Mouse (Mus musculus) adrenal gland, postnatal 25 days (tissue): Measurements from ENCODE around the gene Kdm4b. TPM values are rescaled to one million over a fixed set of nuclear protein-coding genes. Genes with fewer than 3 reads are reported as not detected.

Source experiments
- DNase-seq: peaks from one replicate; pipeline ENCODE4 v3.0.0; 2021; ENCODE audit warnings: mixed read lengths
- total RNA-seq: library from RNA; stranded (reverse); gene quantifications from 2 replicates; pipeline ENCODE4 v1.2.3, GENCODE M21; 2021

Gene Kdm4b
- total RNA-seq, 1 experiment from 2014 or later: 52.4 TPM

- DNase-seq: no peak
Measured at GRCm38 (mm10) chr17:56298238-56298637, 27.6 kb upstream of the Kdm4b start.

- DNase-seq: no peak
Measured at GRCm38 (mm10) chr17:56300186-56300585, 25.7 kb upstream of the Kdm4b start, which contains the start of gene Arrdc5. TSS of gene Arrdc5 (minus strand) at chr17:56300286.

GRCm38 (mm10) chr17:56302363-56302996, 23.4 kb upstream of the Kdm4b start:
- peak; percentile 56 for DNase-seq

GRCm38 (mm10) chr17:56303160-56303846, 22.6 kb upstream of the Kdm4b start, which contains the start of gene Uhrf1:
TSS of gene Uhrf1 (plus strand) at chr17:56303321.
- DNase-seq: peak; percentile 88

DNA sequence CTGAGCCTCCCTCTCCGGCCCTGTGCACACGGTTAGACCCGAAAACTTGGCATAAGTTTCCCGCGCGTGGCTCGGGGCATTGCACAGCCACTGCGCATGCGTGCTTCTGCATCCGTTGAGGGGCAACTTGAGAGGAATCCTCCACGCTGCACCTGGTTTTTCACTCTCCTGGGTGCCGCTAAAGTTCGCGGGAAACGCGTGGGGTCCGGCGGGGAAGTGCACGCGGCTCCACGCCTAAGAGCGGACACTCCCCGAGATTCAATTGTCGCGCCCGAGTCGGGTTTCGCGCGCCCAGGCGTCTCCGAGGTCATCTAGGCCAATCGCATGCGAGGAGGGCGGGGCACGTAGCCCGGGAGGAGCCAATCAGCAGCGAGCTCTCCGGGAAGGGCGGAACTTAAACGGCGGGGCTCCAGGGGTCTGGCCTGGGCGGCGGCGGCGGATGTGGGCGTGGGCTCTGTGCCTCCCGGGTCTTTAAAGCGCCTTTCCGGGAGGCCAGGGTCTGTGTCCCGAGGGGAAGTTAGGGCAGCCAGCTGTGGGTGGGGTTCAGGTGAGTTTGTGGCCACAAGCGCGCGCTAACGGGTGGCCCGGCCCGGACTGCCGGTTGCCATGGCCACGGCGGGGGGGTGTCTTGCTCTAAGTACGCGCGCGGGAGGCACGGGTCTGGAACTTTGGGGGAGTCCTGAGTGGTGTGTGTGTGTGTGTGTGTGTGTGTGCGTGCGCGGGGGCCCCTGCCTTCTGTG, 21.8 kb upstream of the Kdm4b start:
- DNase-seq: peak; percentile 97

GRCm38 (mm10) chr17:56304718-56305117, 21.1 kb upstream of the Kdm4b start:
- no peak for DNase-seq

- DNase-seq: no peak
Measured at GRCm38 (mm10) chr17:56305156-56305555, 20.7 kb upstream of the Kdm4b start.

- no peak for DNase-seq
Measured at GRCm38 (mm10) chr17:56305826-56306225, 20.0 kb upstream of the Kdm4b start.

GRCm38 (mm10) chr17:56308088-56308487, 17.8 kb upstream of the Kdm4b start:
- DNase-seq: no peak

DNA sequence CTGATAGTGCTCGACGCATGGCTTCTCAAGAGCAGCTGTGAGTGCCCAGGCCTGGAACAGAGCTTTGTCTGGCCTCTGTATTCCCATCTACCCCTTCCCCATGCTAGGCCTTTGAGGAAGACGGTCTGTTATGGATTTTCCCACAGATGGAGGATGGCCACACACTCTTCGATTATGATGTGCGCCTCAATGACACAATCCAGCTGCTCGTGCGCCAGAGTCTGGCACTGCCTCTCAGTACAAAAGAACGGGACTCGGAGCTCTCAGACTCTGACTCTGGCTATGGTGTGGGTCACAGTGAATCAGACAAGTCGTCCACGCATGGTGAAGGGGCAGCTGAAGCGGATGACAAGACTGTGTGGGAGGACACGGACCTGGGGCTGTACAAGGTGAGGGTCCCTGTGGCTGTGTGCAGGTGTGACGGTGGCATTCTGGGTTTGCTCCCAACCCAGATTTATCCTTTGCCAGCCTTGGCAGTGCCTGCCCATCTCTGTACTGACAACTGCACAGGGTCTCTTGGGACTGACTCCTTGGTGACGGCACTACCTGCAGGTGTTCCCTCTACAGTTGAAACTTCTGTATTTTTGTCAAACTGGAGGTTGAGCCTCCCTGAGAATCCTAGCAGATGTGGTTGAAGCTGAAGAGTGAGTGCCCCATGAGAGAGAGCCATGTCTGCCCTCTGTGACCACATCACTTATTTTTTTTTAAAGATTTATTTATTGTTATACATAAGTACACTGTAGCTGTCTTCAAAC, 16.5 kb upstream of the Kdm4b start:
- DNase-seq: no peak

DNA sequence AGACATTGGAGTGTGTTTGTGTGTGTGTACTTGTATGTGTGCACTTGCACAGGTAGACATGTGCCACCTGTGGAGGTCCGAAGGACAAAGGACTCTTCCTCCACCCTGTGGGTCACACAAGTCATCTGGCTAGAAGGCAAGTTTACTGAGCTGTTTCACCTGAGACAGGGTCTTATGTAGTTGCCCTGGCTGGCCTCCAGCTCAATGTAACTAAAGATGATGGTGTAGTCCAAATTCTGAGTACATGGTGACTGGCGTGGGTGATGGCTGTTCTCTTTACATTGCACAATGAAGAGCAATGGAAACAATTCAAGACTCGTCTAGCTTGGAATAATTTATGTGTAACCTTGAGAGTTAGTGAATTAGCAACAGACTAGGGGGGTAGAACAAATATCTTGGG, 1.4 kb upstream of the Kdm4b start:
- no peak for DNase-seq

DNA sequence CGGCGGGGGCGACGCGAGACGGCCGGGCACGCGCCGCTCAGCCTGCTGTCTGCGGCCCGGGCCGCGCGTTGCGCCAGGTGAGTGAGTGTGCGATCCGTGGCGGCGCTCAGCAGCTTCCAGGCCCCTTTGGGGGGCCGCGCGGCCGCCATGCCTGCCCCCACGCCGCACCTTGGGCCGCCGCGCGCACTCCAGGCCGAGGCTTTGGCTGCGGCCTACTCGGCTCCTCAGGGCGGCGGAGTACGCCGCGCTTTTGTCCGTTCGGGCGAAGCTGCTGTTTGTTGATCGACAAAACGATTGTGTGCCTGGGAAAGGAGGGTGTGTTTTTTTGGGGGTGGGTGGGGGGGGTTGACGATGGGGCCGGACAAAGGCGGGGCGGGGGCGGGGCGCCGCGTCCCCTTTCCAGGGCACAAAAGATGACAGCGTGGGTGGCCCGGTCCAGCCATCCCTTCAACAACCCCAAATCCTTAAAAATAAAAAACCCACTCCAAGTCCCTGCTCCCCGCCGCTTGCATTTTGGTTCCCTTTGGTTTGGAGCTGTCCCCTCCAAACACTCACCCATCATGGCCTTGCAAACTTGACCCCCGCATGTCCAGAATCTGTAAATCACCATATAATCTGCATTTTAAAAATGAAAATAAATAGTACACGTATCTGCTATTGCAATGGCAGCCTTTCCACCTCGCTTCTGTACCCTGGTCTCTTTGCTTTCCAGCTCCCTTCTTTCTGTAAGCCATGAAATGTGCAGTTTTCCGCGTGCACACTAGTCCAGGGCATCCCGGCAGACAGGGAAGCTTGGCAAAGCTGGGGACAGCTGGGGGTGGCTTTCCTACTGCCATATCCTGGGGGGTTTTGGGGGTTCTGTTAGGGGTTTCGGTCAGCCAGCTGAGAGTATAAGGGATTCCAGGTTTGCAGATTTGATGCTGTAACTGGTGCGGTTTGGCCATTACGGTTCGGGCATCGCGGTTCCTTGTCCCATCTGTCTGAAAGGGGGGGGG, 588 bp downstream of the Kdm4b start:
- peak; percentile 40 for DNase-seq

GRCm38 (mm10) chr17:56329267-56329666, 3.4 kb downstream of the Kdm4b start:
- no peak for DNase-seq

DNA sequence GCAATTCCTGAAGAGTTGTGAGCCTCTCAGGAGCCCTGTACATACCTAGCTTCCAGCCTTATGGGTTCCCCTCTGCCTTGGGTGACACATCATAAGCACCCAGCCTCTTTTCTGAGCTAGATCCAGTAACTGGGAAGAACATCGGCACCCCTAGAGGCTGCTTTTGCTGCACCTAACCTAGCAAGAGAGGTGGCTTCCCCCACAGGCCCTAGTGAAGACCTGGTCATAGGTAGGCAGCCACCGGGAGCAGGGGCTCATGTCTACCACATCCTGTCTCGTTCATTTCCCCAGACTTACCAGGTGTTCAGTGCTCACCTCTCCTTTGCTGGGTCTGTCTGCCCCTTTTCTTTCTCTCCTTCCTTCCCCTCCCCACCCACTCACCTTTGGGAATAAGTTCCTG, 4.5 kb downstream of the Kdm4b start:
- DNase-seq: no peak

DNA sequence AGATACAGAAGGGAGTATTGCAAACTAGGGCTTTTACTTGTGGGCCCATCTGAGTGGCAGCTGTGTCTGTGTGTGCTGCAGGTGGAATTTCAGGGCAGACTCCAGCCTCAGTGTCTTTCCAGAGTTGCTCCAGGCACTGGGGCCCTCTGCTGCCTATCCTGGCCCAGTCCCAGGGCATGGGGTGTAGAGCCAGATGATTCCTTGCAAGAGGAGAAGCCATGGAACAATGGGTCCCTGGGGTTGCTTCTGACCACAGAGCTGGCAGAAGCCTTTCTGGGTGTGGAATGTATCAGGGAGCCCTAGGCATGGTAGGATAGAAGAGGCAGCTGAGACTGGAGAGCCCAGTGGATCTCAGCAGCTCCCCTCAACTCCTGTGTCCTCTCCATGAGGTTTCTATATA, 5.4 kb downstream of the Kdm4b start:
- peak; percentile 28 for DNase-seq

DNA sequence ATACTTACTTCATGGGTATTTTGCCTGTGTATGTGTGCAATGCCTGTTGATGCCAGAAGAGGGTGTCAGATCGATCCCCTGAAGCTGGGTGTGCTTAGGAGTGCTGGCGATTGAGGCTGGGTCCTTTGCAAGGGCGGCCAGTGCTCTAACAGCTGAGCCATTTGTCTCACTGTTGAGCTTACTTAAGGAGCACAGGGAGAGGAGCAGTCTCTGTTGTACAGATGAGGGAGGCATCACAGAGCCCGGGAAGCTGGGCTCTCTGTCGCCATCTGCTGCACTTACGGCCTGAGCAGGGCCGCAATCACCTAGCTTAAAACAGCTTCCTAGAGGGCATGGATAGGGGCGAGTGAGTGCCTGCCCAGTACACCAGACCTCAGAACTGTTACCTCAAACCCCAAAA, 7.1 kb downstream of the Kdm4b start:
- DNase-seq: no peak

GRCm38 (mm10) chr17:56337190-56337589, 11.3 kb downstream of the Kdm4b start:
- DNase-seq: peak; percentile 51

DNA sequence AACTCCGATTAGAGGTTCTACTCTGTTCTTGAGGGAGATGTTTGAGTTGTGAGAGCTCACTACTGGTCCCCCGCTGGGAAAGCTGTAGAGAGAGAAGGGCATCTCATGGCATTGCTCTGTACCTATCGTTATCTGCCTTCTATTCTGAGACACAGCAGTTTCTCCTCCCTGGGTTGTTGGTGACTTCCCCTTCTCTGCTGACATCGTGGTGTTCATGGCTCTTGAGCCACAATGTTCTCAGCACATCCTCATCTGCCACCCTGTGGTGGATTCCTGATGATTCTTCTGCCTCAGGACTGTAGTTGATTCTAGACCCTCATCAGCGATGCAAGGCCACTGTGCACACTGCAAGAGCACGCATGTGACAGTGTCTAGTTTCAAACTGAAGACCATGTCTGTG, 11.9 kb downstream of the Kdm4b start:
- DNase-seq: no peak

DNA sequence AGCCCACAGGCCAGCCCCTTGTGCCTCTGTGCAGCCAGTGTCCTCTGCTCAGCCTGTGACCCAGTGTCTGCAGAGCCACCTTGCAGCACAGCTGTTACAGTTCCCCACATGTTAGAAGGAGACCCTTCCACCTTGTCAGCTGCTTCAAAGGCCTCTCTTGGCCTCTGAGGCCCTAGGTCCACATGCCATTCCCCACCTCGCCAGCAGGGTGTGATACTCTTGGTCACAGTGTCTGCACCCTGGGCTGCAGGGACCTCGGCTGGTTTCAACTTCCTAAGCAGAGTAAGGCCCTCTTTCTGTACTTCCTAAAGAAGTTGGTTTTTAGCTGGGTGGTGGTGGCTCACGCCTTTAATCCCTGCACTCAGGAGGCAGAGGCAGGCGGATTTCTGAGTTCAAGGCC, 13.0 kb downstream of the Kdm4b start:
- peak; percentile 44 for DNase-seq

DNA sequence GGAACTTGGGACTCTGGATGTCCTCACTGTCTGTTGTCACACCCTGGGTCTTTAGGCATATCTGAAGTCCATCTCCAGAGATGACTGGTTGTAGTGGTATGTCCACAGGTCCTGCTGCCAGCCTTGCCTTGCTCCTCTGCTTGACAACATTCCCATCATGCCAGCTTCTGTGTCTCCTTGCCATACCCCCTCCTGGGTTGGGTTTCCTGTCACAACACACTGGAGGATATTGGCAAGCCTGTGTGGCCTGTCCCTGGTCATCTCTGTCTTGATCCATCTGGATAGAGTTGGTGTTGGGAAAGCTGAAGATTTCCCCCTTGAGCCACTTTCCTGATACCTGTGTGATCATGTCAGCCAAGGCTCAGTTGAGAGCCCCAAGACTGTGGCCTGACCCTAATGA, 14.9 kb downstream of the Kdm4b start:
- no peak for DNase-seq

- no peak for DNase-seq
Measured at GRCm38 (mm10) chr17:56343466-56343865, 17.6 kb downstream of the Kdm4b start.
